In genomic region chr9:69670551-69671044, GRCm38 (mm10) we compare ENCODE assay signal across 10 mouse cellular contexts.
DNase-seq lines count a peak whose midpoint lies in the region; ATAC-seq and TF ChIP-seq lines count a peak whose summit lies in the region.
"Had no signal": no experiment of that assay in that cellular context is flagged by ENCODE, and none has a peak within 500 bp of the region (broad histone marks: within the 10 kb centered on the region; RNA-seq: fewer than 3 reads in every experiment).

No protein-coding gene starts in this region.

- no peak for TF ChIP-seq EP300 in heart, postnatal 0 days (IDR thresholded peaks at IDR 0.05; ENCODE audit: low read depth)

- peak overlapping the region; percentile 48; the same call in 1 of the 2 replicates for H3K4me2 ChIP-seq in heart, postnatal 0 days (ENCODE audit: low read depth, low read length)
- peak overlapping the region; percentile 41 for H3K4me2 ChIP-seq in forebrain, embryonic 15.5 days (replicated peaks)
- H3K4me2 ChIP-seq in midbrain, embryonic 14.5 days (ENCODE audit: low read length) = peak overlapping the region; percentile 69

- no peak overlapping the region for H3K27ac ChIP-seq in heart, postnatal 0 days (ENCODE audit: low read depth)
- H3K27ac ChIP-seq in forebrain, embryonic 15.5 days (replicated peaks) = no peak overlapping the region
- H3K27ac ChIP-seq in midbrain, embryonic 14.5 days (replicated peaks; ENCODE audit: low read depth, low read length) = peak overlapping the region; percentile 52; the same call in 1 of the 2 replicates

- DNase-seq in heart, postnatal 0 days (ENCODE audit: low spot score) = no peak
- DNase-seq in heart, postnatal 14 days = no peak
- DNase-seq in WW6 (ENCODE audit: low read depth, low spot score) = peak; percentile 46
- DNase-seq in midbrain, embryonic 14.5 days = peak; percentile 69
- DNase-seq in spleen, postnatal 36 days (ENCODE audit: low spot score in 2 of 2) = no peak
- DNase-seq in cerebellum, adult 9-11 months = no peak
- DNase-seq in kidney, postnatal 10 days = no peak
- DNase-seq: kidney, adult 9 months; thymus, postnatal 36 days had no signal

- no peak for ATAC-seq in heart, postnatal 0 days (ENCODE audit: insufficient read depth, low read depth)
- ATAC-seq in forebrain, embryonic 15.5 days (replicated peaks) = peak; percentile 62; the same call in 1 of the 2 replicates
- ATAC-seq in midbrain, embryonic 14.5 days (ENCODE audit: low FRiP score, low TSS enrichment) = peak; percentile 72; the same call in 1 of the 2 replicates

- no peak for TF ChIP-seq CTCF in heart, postnatal 0 days (IDR thresholded peaks at IDR 0.05; ENCODE audit: low read depth)

- intact Hi-C loops in heart, postnatal 14 days (cut with DNase I) = no loop called here

- no peaks in the 10 kb centered on the region for H3K36me3 ChIP-seq in heart, postnatal 0 days (replicated peaks; ENCODE audit: control insufficient read depth, insufficient read depth, low read length)
- no peaks in the 10 kb centered on the region for H3K36me3 ChIP-seq in forebrain, embryonic 15.5 days
- no peaks in the 10 kb centered on the region for H3K36me3 ChIP-seq in midbrain, embryonic 14.5 days (ENCODE audit: control insufficient read depth, insufficient read depth, low read length)

- no peaks in the 10 kb centered on the region for H3K9me3 ChIP-seq in heart, postnatal 0 days (replicated peaks; ENCODE audit: control insufficient read depth, low read length)
- H3K9me3 ChIP-seq in forebrain, embryonic 15.5 days = no peaks in the 10 kb centered on the region
- no peaks in the 10 kb centered on the region for H3K9me3 ChIP-seq in midbrain, embryonic 14.5 days (ENCODE audit: control insufficient read depth, low read length)

- peak overlapping the region; percentile 35 for H3K4me3 ChIP-seq in heart, postnatal 0 days (ENCODE audit: low read depth, low read length)
- peak overlapping the region; percentile 27 for H3K4me3 ChIP-seq in forebrain, embryonic 15.5 days
- peak overlapping the region; percentile 31 for H3K4me3 ChIP-seq in midbrain, embryonic 14.5 days (replicated peaks; ENCODE audit: low read depth, low read length)

- H3K4me1 ChIP-seq in heart, postnatal 0 days (ENCODE audit: control insufficient read depth, insufficient read depth) = no peaks in the 10 kb centered on the region
- peaks cover 30% of the 10 kb centered on the region for H3K4me1 ChIP-seq in forebrain, embryonic 15.5 days
- peaks cover 27% of the 10 kb centered on the region for H3K4me1 ChIP-seq in midbrain, embryonic 14.5 days (ENCODE audit: control insufficient read depth, insufficient read depth, low read length)

- peaks cover 75% of the 10 kb centered on the region for H3K27me3 ChIP-seq in heart, postnatal 0 days (ENCODE audit: control insufficient read depth, insufficient read depth, low read length)
- H3K27me3 ChIP-seq in forebrain, embryonic 15.5 days = peaks cover 81% of the 10 kb centered on the region
- H3K27me3 ChIP-seq in midbrain, embryonic 14.5 days (ENCODE audit: control insufficient read depth, insufficient read depth, low read length) = peaks cover 33% of the 10 kb centered on the region

- under 1% methylated on average over 17 of the region's 17 CpGs for WGBS in heart, postnatal 0 days
- WGBS in forebrain, embryonic 15.5 days = 0% methylated on average over 17 of the region's 17 CpGs
- WGBS in midbrain, embryonic 14.5 days = under 1% methylated on average over 16 of the region's 17 CpGs

- no peak overlapping the region for H3K9ac ChIP-seq in heart, postnatal 0 days (replicated peaks; ENCODE audit: low read depth, low read length)
- no peak overlapping the region for H3K9ac ChIP-seq in forebrain, embryonic 15.5 days (replicated peaks)
- peak overlapping the region; percentile 20; the same call in 1 of the 2 replicates for H3K9ac ChIP-seq in midbrain, embryonic 14.5 days (replicated peaks; ENCODE audit: low read length)

Comparison
In these comparisons a context has a peak if more than half of its experiments do, and no peak if none do; other contexts are left out.
1. DNase-seq: peak in WW6 (single experiment) and midbrain, embryonic 14.5 days (single experiment); none in heart, postnatal 0 days (single experiment), heart, postnatal 14 days (0 of 2), spleen, postnatal 36 days (0 of 2), cerebellum, adult 9-11 months (single experiment) and kidney, postnatal 10 days (single experiment).
2. Peak in every context shown above with its lines, with median percentiles within 50 percentile points of each other: H3K4me2 ChIP-seq and H3K4me3 ChIP-seq.